Mouse (Mus musculus): ENCODE results near the gene Atg2a. TPM values are rescaled to one million over a fixed set of nuclear protein-coding genes. Genes with fewer than 3 reads are reported as not detected.
"Not testable (repeated sequence)": the region's sequence is repeated elsewhere in the genome, so short reads cannot be mapped to it uniquely, and the experiment has no call there.

The Atg2a gene
- polyA plus RNA-seq, 1 experiment from 2014 or later, result 4.1 TPM

DNA sequence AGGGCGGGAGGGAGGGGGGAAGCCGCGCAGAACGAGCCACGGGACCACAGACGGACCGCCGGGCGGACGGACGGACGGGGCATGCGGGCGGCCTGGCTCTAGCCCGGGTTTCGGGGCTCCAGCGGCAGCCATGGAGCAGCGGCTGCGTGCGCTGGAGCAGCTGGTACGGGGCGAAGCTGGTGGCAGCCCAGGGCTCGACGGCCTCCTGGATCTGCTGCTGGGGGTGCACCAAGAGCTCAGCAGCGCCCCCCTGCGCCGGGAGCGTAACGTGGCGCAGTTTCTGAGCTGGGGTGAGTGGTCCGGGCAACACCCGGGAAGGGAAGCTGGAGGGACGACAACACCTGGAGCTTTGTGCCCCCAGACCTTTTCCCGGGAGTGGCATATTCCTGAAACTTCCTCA is 65.1 kb downstream of the Atg2a start:
- 0% methylated on average over 33 of the region's 34 CpGs for WGBS (ENCODE audit: insufficient replicate concordance)
- DNase-seq, result peak; percentile 76

DNA sequence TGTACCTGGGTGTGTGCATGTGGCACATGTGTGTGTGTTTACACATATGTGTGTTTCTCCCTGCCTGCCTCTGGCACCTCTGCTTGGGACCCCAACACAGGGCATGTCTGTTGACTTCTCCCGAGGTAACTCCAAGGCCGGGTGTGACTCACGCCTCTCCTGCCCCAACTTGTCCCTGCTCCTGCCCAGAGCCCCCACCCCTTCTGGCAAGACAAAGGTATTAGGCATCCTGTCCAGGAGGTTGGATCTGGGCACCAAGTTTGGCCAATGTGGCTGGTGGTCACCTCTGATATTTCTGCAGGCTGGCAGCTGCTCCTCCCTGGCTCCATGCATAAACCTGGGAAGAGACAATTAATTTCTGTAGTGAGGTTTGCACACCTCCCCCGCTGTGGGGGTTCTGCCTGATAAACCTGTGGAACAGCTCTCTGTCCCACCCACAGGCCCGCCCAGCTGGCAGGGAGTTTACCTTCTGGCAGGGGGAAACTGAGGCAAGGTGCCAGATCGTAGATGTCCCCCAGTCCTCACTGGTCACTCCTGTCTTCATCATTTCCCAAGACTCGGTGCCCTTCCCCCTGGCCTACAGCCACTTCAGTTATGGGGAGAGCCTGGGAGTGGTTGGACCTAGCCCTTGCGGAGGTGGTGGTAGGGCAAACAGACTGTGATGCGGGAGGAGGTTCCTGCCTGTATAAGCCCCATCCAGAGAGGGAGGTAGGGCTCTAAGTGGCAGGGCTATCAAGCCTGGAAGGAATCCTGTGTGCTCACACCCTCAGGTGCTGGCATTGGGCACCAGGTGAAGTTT is 66.5 kb downstream of the Atg2a start:
- DNase-seq, result no peak
- Histone ChIP-seq H3K27me3 (no peaks in the 10 kb centered on the region), H3K36me3 (peaks cover 15% of the 10 kb centered on the region), H3K4me3 (replicated peaks) (0 out of 2 replicates have a peak overlapping the region, but pooled peaks have one; percentile 2), H3K4me1 (replicated peaks) (peaks cover 54% of the 10 kb centered on the region), H3K27ac (no peak overlapping the region), H3K9me3 (replicated peaks) (no peaks in the 10 kb centered on the region), H3K9ac (peak overlapping the region; percentile 83), H3K4me2 (peak overlapping the region; percentile 97)
- no peak for ATAC-seq (ENCODE audit: low read depth)
- WGBS (ENCODE audit: insufficient replicate concordance), result 56% methylated on average over 9 of the region's 9 CpGs

More for the DNA sequence above, 65.1 kb downstream of the Atg2a start:
- peak overlapping the region; percentile 78 for H3K27ac ChIP-seq
- no peaks in the 10 kb centered on the region for H3K27me3 ChIP-seq
- peak overlapping the region; percentile 76 for H3K4me3 ChIP-seq (replicated peaks)
- H3K9me3 ChIP-seq (replicated peaks), result no peaks in the 10 kb centered on the region
- peak overlapping the region; percentile 97 for H3K4me2 ChIP-seq
- H3K4me1 ChIP-seq (replicated peaks), result peaks cover 67% of the 10 kb centered on the region
- H3K9ac ChIP-seq, result peak overlapping the region; percentile 83
- peaks cover 15% of the 10 kb centered on the region for H3K36me3 ChIP-seq
- peak; percentile 42 for ATAC-seq (ENCODE audit: low read depth)

DNA sequence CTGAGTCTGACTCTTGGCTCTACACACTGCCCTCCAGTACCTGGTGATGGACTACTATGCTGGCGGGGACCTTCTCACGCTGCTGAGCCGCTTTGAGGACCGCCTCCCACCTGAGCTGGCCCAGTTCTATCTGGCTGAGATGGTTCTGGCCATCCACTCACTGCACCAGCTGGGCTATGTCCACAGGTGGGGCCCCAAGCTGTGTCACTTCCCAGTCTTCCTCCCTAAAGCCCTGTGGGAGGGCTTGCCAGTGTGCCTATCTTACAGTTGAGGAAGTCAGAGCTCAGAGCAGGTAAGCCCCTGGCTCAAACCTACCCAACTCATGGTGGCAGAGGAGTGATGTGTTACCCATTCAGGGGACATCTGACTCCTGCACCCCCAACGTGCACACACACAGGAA is 68.7 kb downstream of the Atg2a start:
- no peak overlapping the region for H3K27ac ChIP-seq
- H3K4me3 ChIP-seq (replicated peaks), result no peak overlapping the region
- 78% methylated on average over 5 of the region's 5 CpGs for WGBS (ENCODE audit: insufficient replicate concordance)
- no peak overlapping the region for H3K9ac ChIP-seq
- peaks cover 38% of the 10 kb centered on the region for H3K36me3 ChIP-seq
- no peak overlapping the region for H3K4me2 ChIP-seq
- no peak for DNase-seq
- H3K9me3 ChIP-seq (replicated peaks), result no peaks in the 10 kb centered on the region
- no peak for ATAC-seq (ENCODE audit: low read depth)
- H3K4me1 ChIP-seq (replicated peaks), result peaks cover 31% of the 10 kb centered on the region
- H3K27me3 ChIP-seq, result no peaks in the 10 kb centered on the region

DNA sequence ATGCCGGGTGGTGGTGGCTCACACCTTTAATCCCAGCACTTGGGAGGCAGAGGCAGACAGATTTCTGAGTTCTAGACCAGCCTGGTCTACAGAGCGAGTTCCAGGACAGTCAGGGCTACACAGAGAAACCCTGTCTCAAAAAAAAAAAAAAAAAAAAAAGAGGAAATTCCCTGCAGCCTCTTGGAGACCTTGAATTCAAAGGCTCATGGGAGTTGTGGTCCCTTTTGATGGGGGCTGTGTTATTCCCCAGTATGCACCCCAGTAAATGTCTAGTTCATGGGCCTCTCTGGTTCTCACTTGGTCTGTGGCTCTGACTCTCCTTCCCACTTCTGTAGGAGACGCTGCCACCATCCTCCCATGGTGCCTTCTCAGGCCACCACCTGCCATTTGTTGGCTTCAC is 70.3 kb downstream of the Atg2a start:
- DNase-seq; H3K27ac ChIP-seq; H3K27me3 ChIP-seq; H3K4me3 ChIP-seq (replicated peaks); H3K9me3 ChIP-seq (replicated peaks); H3K9ac ChIP-seq; H3K4me2 ChIP-seq; ATAC-seq (ENCODE audit: low read depth): not testable (repeated sequence)
- 78% methylated on average over 3 of the region's 3 CpGs for WGBS (ENCODE audit: insufficient replicate concordance)
- Histone ChIP-seq H3K4me1 (replicated peaks) (peaks cover 20% of the 10 kb centered on the region), H3K36me3 (peaks cover 53% of the 10 kb centered on the region)

MicroRNAs encoded within 50 kb of the gene (microRNA counts, 519-probe panel; counts per million panel counts)
- microRNA mmu-miR-192, result 5,588 counts per million, percentile 66 among the panel's probes with 10 or more counts

Small RNAs within 50 kb of the gene (microRNA-seq; reads per million reads assigned to microRNA genes)
- gene Mir192 (3,663 reads per million, percentile 87 among the genes with 10 or more reads in this experiment), gene Mir194-2 (1,535 reads per million, percentile 79 among the genes with 10 or more reads in this experiment)

Other genes starting within 250 kb of the Atg2a start
- 21.9 and 26.3 TPM in 2 replicates for gene Capn1, start 225.8 kb upstream of the Atg2a start, polyA plus RNA-seq (2015; fragmentation: Nextera tagmentation; extraction: Ambion mirVana)
- gene Syvn1, start 195.1 kb upstream of the Atg2a start, polyA plus RNA-seq (2015; fragmentation: Nextera tagmentation; extraction: Ambion mirVana), result 11.6 and 13.9 TPM in 2 replicates
- 50.2 and 59.4 TPM in 2 replicates for gene Mrpl49, start 183.9 kb upstream of the Atg2a start, polyA plus RNA-seq (2015; fragmentation: Nextera tagmentation; extraction: Ambion mirVana)
- 639 and 696 TPM in 2 replicates for gene Fau, start 183.8 kb upstream of the Atg2a start, polyA plus RNA-seq (2015; fragmentation: Nextera tagmentation; extraction: Ambion mirVana)
- 22.1 and 23.2 TPM in 2 replicates for gene Znhit2, start 180.5 kb upstream of the Atg2a start, polyA plus RNA-seq (2015; fragmentation: Nextera tagmentation; extraction: Ambion mirVana)
- gene Tm7sf2, start 173.3 kb upstream of the Atg2a start, polyA plus RNA-seq (2015; fragmentation: Nextera tagmentation; extraction: Ambion mirVana), result 30.6 and 33.2 TPM in 2 replicates
- gene Vps51, start 164.4 kb upstream of the Atg2a start, polyA plus RNA-seq (2015; fragmentation: Nextera tagmentation; extraction: Ambion mirVana), result 29.1 and 31.6 TPM in 2 replicates
- gene Tmem262, start 161.6 kb upstream of the Atg2a start, polyA plus RNA-seq (2015; fragmentation: Nextera tagmentation; extraction: Ambion mirVana), result not detected in 2 replicates
- gene Gm28374, start 159.4 kb upstream of the Atg2a start, polyA plus RNA-seq (2015; fragmentation: Nextera tagmentation; extraction: Ambion mirVana), result 0.49 and 0.80 TPM in 2 replicates
- gene Zfpl1, start 156.7 kb upstream of the Atg2a start, polyA plus RNA-seq (2015; fragmentation: Nextera tagmentation; extraction: Ambion mirVana), result 22.6 and 23.5 TPM in 2 replicates
- gene Cdca5, start 156.7 kb upstream of the Atg2a start, polyA plus RNA-seq (2015; fragmentation: Nextera tagmentation; extraction: Ambion mirVana), result 34.2 and 39.3 TPM in 2 replicates
- 0.30 and 0.32 TPM in 2 replicates for gene AC131692.1, start 147.2 kb upstream of the Atg2a start, polyA plus RNA-seq (2015; fragmentation: Nextera tagmentation; extraction: Ambion mirVana)
- gene Naaladl1, start 135.9 kb upstream of the Atg2a start, polyA plus RNA-seq (2015; fragmentation: Nextera tagmentation; extraction: Ambion mirVana), result 2.2 and 2.6 TPM in 2 replicates
- 27.5 and 27.9 TPM in 2 replicates for gene Sac3d1, start 123.0 kb upstream of the Atg2a start, polyA plus RNA-seq (2015; fragmentation: Nextera tagmentation; extraction: Ambion mirVana)
- 46.5 and 48.5 TPM in 2 replicates for gene Snx15, start 113.4 kb upstream of the Atg2a start, polyA plus RNA-seq (2015; fragmentation: Nextera tagmentation; extraction: Ambion mirVana)
- gene Batf2, start 100.7 kb upstream of the Atg2a start, polyA plus RNA-seq (2015; fragmentation: Nextera tagmentation; extraction: Ambion mirVana), result 0.12 and 0.29 TPM in 2 replicates
- gene Arl2, start 100.1 kb upstream of the Atg2a start, polyA plus RNA-seq (2015; fragmentation: Nextera tagmentation; extraction: Ambion mirVana), result 37.1 and 38.0 TPM in 2 replicates
- gene Majin, start 57.3 kb upstream of the Atg2a start, polyA plus RNA-seq (2015; fragmentation: Nextera tagmentation; extraction: Ambion mirVana), result not detected in 2 replicates
- gene Gpha2, start 15.3 kb upstream of the Atg2a start, polyA plus RNA-seq (2015; fragmentation: Nextera tagmentation; extraction: Ambion mirVana), result 0.17 TPM in 1 of 2 replicates, not detected in the other
- 3.5 and 4.9 TPM in 2 replicates for gene Ppp2r5b, start 5.8 kb upstream of the Atg2a start, polyA plus RNA-seq (2015; fragmentation: Nextera tagmentation; extraction: Ambion mirVana)
- gene Ehd1, start 35.1 kb downstream of the Atg2a start, polyA plus RNA-seq (2015; fragmentation: Nextera tagmentation; extraction: Ambion mirVana), result 68.8 and 72.6 TPM in 2 replicates
- 0.14 and 0.16 TPM in 2 replicates for gene Cdc42bpg, start 64.8 kb downstream of the Atg2a start, polyA plus RNA-seq (2015; fragmentation: Nextera tagmentation; extraction: Ambion mirVana)
- gene Men1, start 93.3 kb downstream of the Atg2a start, polyA plus RNA-seq (2015; fragmentation: Nextera tagmentation; extraction: Ambion mirVana), result 26.3 and 29.9 TPM in 2 replicates
- gene Map4k2, start 99.5 kb downstream of the Atg2a start, polyA plus RNA-seq (2015; fragmentation: Nextera tagmentation; extraction: Ambion mirVana), result 4.5 and 5.8 TPM in 2 replicates
- gene Sf1, start 122.0 kb downstream of the Atg2a start, polyA plus RNA-seq (2015; fragmentation: Nextera tagmentation; extraction: Ambion mirVana), result 68.4 and 92.3 TPM in 2 replicates
- 2.7 and 2.9 TPM in 2 replicates for gene Pygm, start 142.7 kb downstream of the Atg2a start, polyA plus RNA-seq (2015; fragmentation: Nextera tagmentation; extraction: Ambion mirVana)
- 77.2 and 85.3 TPM in 2 replicates for gene Rasgrp2, start 157.7 kb downstream of the Atg2a start, polyA plus RNA-seq (2015; fragmentation: Nextera tagmentation; extraction: Ambion mirVana)
- 0.48 and 0.54 TPM in 2 replicates for gene Nrxn2, start 177.1 kb downstream of the Atg2a start, polyA plus RNA-seq (2015; fragmentation: Nextera tagmentation; extraction: Ambion mirVana)